Mouse (Mus musculus) cortical plate, adult 2 months (tissue): ENCODE measurements around the gene Rps6ka5. TPM values are rescaled to one million over a fixed set of nuclear protein-coding genes. Genes with fewer than 3 reads are reported as not detected.

Experiments
- H3K27ac ChIP-seq: fragments of 200-500 bp; 2 replicates; pipeline ENCODE4 v1.5.1; 2012; ENCODE audit warnings: low read length, control low read depth, inconsistent platforms; ENCODE audit not compliant: insufficient read depth
- H3K4me1 ChIP-seq: fragments of 200-500 bp; 2 replicates; pipeline ENCODE4 v1.6.1; 2011; ENCODE audit warnings: low read length; ENCODE audit not compliant: control insufficient read depth, insufficient read depth
- H3K4me3 ChIP-seq: fragments of 200-500 bp; 2 replicates; pipeline ENCODE4 v1.5.1; 2011; ENCODE audit warnings: mild to moderate bottlenecking, low read length, control low read depth; ENCODE audit not compliant: insufficient read depth
- CTCF ChIP-seq: fragments of 200-500 bp; IDR thresholded peaks from 2 replicates; pipeline ENCODE4 v1.5.1; 2011; ENCODE audit warnings: mild to moderate bottlenecking, control low read depth, low read length; ENCODE audit not compliant: insufficient read depth; ENCODE audit errors: extremely low read depth
- POLR2A ChIP-seq: fragments of 200-500 bp; IDR thresholded peaks from 2 replicates; pipeline ENCODE4 v1.6.1; 2011; ENCODE audit warnings: mild to moderate bottlenecking, low read length, control low read depth; ENCODE audit not compliant: insufficient read depth; ENCODE audit errors: extremely low read depth
- polyA plus RNA-seq: library from polyadenylated mRNA; depleted of rRNA; stranded (reverse); fragments of >200 nt; gene quantifications from 2 replicates; pipeline ENCODE4 v1.2.3, GENCODE M21; 2012; rRNA removed

Gene Rps6ka5
- polyA plus RNA-seq: 9.5 and 10.8 TPM in 2 replicates

DNA sequence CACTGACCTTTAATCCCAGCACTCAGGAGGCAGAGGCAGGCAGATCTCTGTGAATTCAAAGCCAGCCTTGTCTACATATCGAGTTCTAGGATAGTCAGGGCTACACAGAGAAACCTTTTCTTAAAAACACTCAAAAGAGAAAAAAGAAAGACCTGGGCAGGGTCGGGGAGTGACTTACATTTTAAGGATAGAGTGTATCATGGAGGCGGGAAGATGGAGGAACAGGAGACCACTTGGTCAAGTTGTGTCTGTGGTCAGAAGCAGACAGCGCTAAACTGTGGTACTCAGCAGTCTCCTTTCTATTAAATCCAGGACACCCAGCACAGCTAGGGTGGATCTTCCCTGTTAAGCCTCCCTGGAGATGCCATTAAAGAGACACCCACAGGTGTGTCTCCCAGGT, at the start of gene Rps6ka5:
TSS of gene Rps6ka5 (minus strand) at position 333 of the 400 bp plus-strand sequence.
- no peaks in the 10 kb centered on the region for H3K4me1 ChIP-seq
- no peak within 1 kb of the TSS for H3K27ac ChIP-seq
- TF ChIP-seq CTCF: no peak
- no peak for TF ChIP-seq POLR2A
- H3K4me3 ChIP-seq: peak within 1 kb of the TSS; percentile 86; the same call in 1 of the 2 replicates

DNA sequence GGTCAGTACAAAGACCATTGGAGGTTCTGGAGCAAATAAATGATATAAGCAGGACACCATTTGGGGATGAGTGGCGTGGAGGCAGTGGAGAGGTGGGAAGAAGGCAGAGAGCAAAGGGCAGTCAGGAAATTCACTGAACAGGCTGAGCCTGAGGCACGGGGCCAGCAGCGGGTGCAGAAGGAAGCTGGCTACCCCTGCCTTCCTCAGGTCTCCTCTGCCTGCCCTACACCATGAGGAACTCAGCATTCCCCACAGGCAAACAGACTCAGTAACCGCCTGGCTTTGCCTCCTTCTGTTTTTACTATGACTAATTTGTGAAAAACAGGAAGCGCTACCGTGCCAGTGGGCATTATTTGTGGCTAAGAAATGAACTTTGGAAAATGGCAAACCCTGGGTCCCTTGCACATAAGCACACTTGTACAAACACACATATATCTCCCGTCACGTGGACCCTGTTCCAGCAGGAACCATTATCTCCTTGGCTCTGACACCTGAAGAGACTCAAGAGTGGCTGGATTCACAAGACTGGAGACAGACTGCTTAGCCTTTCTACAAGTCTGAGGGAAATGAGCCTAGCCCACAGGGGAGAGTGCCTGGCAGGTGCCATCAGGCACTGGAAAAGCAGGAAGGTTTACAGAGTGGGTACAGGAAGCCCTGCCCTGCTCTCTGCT, 49.3 kb upstream of the Rps6ka5 start:
- H3K4me1 ChIP-seq: peaks cover 12% of the 10 kb centered on the region

GRCm38 (mm10) chr12:100775291-100775690, 48.5 kb upstream of the Rps6ka5 start:
- TF ChIP-seq POLR2A: no peak
- no peak for TF ChIP-seq CTCF
- no peak overlapping the region for H3K27ac ChIP-seq
- no peak overlapping the region for H3K4me3 ChIP-seq
- peaks cover 14% of the 10 kb centered on the region for H3K4me1 ChIP-seq

More for the DNA sequence above, 49.3 kb upstream of the Rps6ka5 start:
- Histone ChIP-seq H3K27ac (no peak overlapping the region), H3K4me3 (no peak overlapping the region)
- no peak for TF ChIP-seq POLR2A

- TF ChIP-seq CTCF: no peak
- TF ChIP-seq POLR2A: no peak
- no peak overlapping the region for H3K27ac ChIP-seq
- H3K4me3 ChIP-seq: no peak overlapping the region
- peaks cover 12% of the 10 kb centered on the region for H3K4me1 ChIP-seq
Measured at GRCm38 (mm10) chr12:100774756-100775155, 48.0 kb upstream of the Rps6ka5 start.

DNA sequence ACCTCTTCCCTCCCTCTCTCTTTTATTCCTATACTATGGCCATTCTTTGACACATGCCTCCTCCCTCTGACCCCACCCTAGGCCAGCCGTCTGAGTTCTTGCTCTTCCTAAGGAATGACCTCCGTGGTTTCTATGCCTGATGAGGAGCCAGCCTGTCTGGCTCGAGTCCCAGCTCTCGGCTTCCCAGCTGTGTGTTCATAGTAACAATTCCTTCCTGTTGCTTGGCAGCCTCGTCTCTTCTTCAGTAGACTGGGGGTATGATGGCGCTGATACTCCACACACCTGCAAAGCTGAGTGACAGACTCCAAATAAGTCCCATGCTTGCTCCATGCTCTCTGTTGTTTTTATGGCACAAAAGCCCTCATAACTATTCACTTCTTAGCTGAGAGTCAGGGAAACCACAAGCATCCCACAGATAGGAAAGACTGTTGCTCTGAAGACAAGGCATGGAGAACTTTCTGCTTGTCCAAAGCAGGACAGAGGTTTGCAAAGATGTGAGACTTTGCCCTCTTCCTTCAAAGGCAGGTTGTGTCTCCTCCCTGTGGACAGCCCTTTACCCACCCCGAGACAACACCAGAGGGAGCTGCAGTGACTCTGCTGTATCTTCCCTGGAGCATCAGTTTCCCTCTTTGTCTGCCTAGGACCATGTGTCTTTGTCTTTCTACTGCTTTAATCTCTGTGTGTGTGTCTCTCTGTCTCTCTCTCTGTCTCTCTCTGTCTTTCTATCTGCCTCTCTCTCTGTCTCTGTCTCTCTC, 45.6 kb upstream of the Rps6ka5 start:
- H3K4me1 ChIP-seq: peaks cover 8% of the 10 kb centered on the region
- TF ChIP-seq POLR2A (no peak), CTCF (peak; percentile 26; the same call in 1 of the 2 replicates)
- H3K4me3 ChIP-seq: no peak overlapping the region
- no peak overlapping the region for H3K27ac ChIP-seq

DNA sequence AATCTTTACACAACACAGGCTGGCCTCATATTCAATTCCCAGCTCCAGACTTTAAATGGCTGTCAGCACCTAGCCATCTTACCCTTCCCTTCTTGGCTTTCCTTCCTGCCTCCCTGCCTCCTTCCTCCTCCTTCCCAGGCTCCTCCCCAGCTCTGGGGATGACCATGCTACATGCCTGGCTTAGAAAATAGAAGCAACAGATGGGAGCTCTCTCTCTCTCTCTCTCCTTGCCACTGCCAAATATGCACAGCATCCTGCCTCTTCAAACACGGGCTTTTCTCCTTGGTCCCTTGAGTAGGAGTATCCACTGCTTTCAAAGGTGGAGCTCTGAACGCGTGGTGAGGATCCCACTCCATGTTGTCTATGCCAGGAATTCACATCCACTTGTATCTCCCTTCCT, 44.0 kb upstream of the Rps6ka5 start:
- no peak for TF ChIP-seq CTCF
- TF ChIP-seq POLR2A: no peak
- H3K27ac ChIP-seq: no peak overlapping the region
- no peak overlapping the region for H3K4me3 ChIP-seq
- H3K4me1 ChIP-seq: peaks cover 8% of the 10 kb centered on the region

GRCm38 (mm10) chr12:100769871-100770270, 43.1 kb upstream of the Rps6ka5 start:
- TF ChIP-seq CTCF: no peak
- no peak for TF ChIP-seq POLR2A
- peaks cover 9% of the 10 kb centered on the region for H3K4me1 ChIP-seq
- H3K4me3 ChIP-seq: no peak overlapping the region
- H3K27ac ChIP-seq: no peak overlapping the region

- Histone ChIP-seq H3K4me3 (no peak overlapping the region), H3K4me1 (peaks cover 14% of the 10 kb centered on the region), H3K27ac (no peak overlapping the region)
- TF ChIP-seq CTCF (no peak), POLR2A (no peak)
Measured at GRCm38 (mm10) chr12:100764329-100765018, 37.7 kb upstream of the Rps6ka5 start.

GRCm38 (mm10) chr12:100762663-100763425, 36.1 kb upstream of the Rps6ka5 start:
- H3K4me3 ChIP-seq: no peak overlapping the region
- peak overlapping the region; percentile 27; the same call in 1 of the 2 replicates for H3K27ac ChIP-seq
- peaks cover 14% of the 10 kb centered on the region for H3K4me1 ChIP-seq
- TF ChIP-seq POLR2A: no peak
- TF ChIP-seq CTCF: no peak
